Mouse (Mus musculus) MEL (cell line): Measurements from ENCODE around the gene Ninl. TPM values are rescaled to one million over a fixed set of nuclear protein-coding genes. Genes with fewer than 3 reads are reported as not detected.

ENCODE experiments used
- DNase-seq: peaks from one replicate; pipeline ENCODE4 v3.0.0; 2011; ENCODE audit warnings: low read depth, low spot score
- H3K27ac ChIP-seq: 2 replicates; pipeline ENCODE4 v1.5.1; 2012; ENCODE audit warnings: low read depth, mild to moderate bottlenecking, control low read depth, low read length, moderate library complexity; ENCODE audit not compliant: control insufficient read depth
- H3K27me3 ChIP-seq, 2 experiments: fragments of 150-350 bp in 1 of 2; sonication (generic) in 1 of 2; 2 replicates each; pipeline ENCODE4 v1.6.1; 2012; ENCODE audit warnings: low read length in 2 of 2, mild to moderate bottlenecking in 2 of 2, improper control_type of control experiment in 1 of 2, moderate library complexity in 1 of 2; ENCODE audit not compliant: insufficient read depth in 2 of 2, control insufficient read depth in 1 of 2
- H3K36me3 ChIP-seq, 2 experiments: 2 replicates each; pipeline ENCODE4 v1.6.1; 2012 to 2014; ENCODE audit warnings: low read length in 2 of 2, improper control_type of control experiment in 1 of 2, inconsistent platforms in 1 of 2, mild to moderate bottlenecking in 1 of 2; ENCODE audit not compliant: insufficient read depth in 2 of 2, control insufficient read depth in 1 of 2
- H3K4me1 ChIP-seq, 2 experiments: fragments of 150-350 bp in 1 of 2; sonication (generic) in 1 of 2; 2 replicates each; pipeline ENCODE4 v1.6.1; 2012; ENCODE audit warnings: low read length in 2 of 2, improper control_type of control experiment in 1 of 2, mild to moderate bottlenecking in 1 of 2; ENCODE audit not compliant: insufficient read depth in 2 of 2, control insufficient read depth in 1 of 2
- H3K4me3 ChIP-seq, 2 experiments: fragments of 150-350 bp in 1 of 2; sonication (generic) in 1 of 2; 2 replicates each; pipeline ENCODE4 v1.5.1; 2012; ENCODE audit warnings: low read depth in 2 of 2, low read length in 2 of 2, mild to moderate bottlenecking in 2 of 2, moderate library complexity in 2 of 2, control low read depth in 1 of 2, improper control_type of control experiment in 1 of 2; ENCODE audit not compliant: control insufficient read depth in 1 of 2, insufficient read depth in 1 of 2
- H3K79me2 ChIP-seq: 2 replicates; pipeline ENCODE4 v1.6.1; 2012; ENCODE audit warnings: mild to moderate bottlenecking, low read length, moderate library complexity; ENCODE audit not compliant: control insufficient read depth, poor library complexity, insufficient read depth
- H3K9ac ChIP-seq: 2 replicates; pipeline ENCODE4 v1.6.1; 2012; ENCODE audit warnings: low read depth, mild to moderate bottlenecking, control low read depth, low read length, moderate library complexity; ENCODE audit not compliant: control insufficient read depth, poor library complexity, severe bottlenecking
- H3K9me3 ChIP-seq: fragments of 150-350 bp; sonication (generic); replicated peaks from 2 replicates; pipeline ENCODE4 v1.6.1; 2012; ENCODE audit warnings: mild to moderate bottlenecking, low read length, improper control_type of control experiment, moderate library complexity; ENCODE audit not compliant: insufficient read depth
- CHD1 ChIP-seq: IDR thresholded peaks from 2 replicates; pipeline ENCODE4 v1.6.1; 2012; ENCODE audit warnings: low read depth, mild to moderate bottlenecking, inconsistent platforms, low read length, improper control_type of control experiment
- CHD2 ChIP-seq: IDR thresholded peaks from 2 replicates; pipeline ENCODE4 v1.6.1; 2011; ENCODE audit warnings: low read length, improper control_type of control experiment
- CTCF ChIP-seq, 3 experiments: IDR thresholded peaks in 2 of 3; conservative IDR thresholded peaks in 1 of 3; 2 replicates each; pipeline ENCODE4 v1.5.1; 2011 to 2012; ENCODE audit warnings: low read length in 3 of 3, low read depth in 2 of 3, mild to moderate bottlenecking in 2 of 3, improper control_type of control experiment in 1 of 3, inconsistent platforms in 1 of 3, mixed read lengths in 1 of 3, moderate library complexity in 1 of 3; ENCODE audit not compliant: control insufficient read depth in 1 of 3, insufficient read depth in 1 of 3, poor library complexity in 1 of 3, severe bottlenecking in 1 of 3
- ELF1 ChIP-seq: IDR thresholded peaks from 2 replicates; pipeline ENCODE4 v1.6.1; 2014; ENCODE audit warnings: low read depth, mild to moderate bottlenecking, inconsistent platforms, low read length, improper control_type of control experiment, moderate library complexity
- GATA1 ChIP-seq: IDR thresholded peaks from 2 replicates; pipeline ENCODE4 v1.6.1; 2011; ENCODE audit warnings: low read depth, low read length, improper control_type of control experiment
- JUND ChIP-seq: IDR thresholded peaks from 2 replicates; pipeline ENCODE4 v1.6.1; 2011; ENCODE audit warnings: low read depth, mild to moderate bottlenecking, improper control_type of control experiment, low read length
- KAT2A ChIP-seq: conservative IDR thresholded peaks from 2 replicates; pipeline ENCODE4 v1.6.1; 2012; ENCODE audit warnings: low read depth, low read length, improper control_type of control experiment, inconsistent platforms
- MAFK ChIP-seq: IDR thresholded peaks from 2 replicates; pipeline ENCODE4 v1.6.1; 2011; ENCODE audit warnings: low read depth, mild to moderate bottlenecking, low read length, improper control_type of control experiment, borderline replicate concordance
- MAX ChIP-seq: IDR thresholded peaks from 2 replicates; pipeline ENCODE4 v1.6.1; 2011; ENCODE audit warnings: low read length, improper control_type of control experiment
- MXI1 ChIP-seq: IDR thresholded peaks from 2 replicates; pipeline ENCODE4 v1.6.1; 2011; ENCODE audit warnings: mild to moderate bottlenecking, low read depth, low read length, improper control_type of control experiment
- POLR2AphosphoS2 ChIP-seq: IDR thresholded peaks from 2 replicates; pipeline ENCODE4 v1.6.1; 2011; ENCODE audit warnings: low read length, improper control_type of control experiment
- POLR2AphosphoS5 ChIP-seq: IDR thresholded peaks from 2 replicates; pipeline ENCODE4 v1.6.1; 2012; ENCODE audit warnings: low read depth, borderline replicate concordance, mild to moderate bottlenecking, inconsistent platforms, low read length, moderate library complexity, mixed read lengths
- RCOR1 ChIP-seq: IDR thresholded peaks from 2 replicates; pipeline ENCODE4 v1.6.1; 2012; ENCODE audit warnings: low read depth, mild to moderate bottlenecking, inconsistent platforms, low read length, improper control_type of control experiment
- SMC3 ChIP-seq: IDR thresholded peaks from 2 replicates; pipeline ENCODE4 v1.6.1; 2011; ENCODE audit warnings: low read depth, low read length, improper control_type of control experiment
- TCF12 ChIP-seq: IDR thresholded peaks from 2 replicates; pipeline ENCODE4 v1.6.1; 2014; ENCODE audit warnings: low read depth, mild to moderate bottlenecking, inconsistent platforms, low read length, improper control_type of control experiment, moderate library complexity
- USF2 ChIP-seq, 2 experiments: IDR thresholded peaks; 2 replicates each; pipeline ENCODE4 v1.6.1; 2011 to 2012; ENCODE audit warnings: improper control_type of control experiment in 2 of 2, low read length in 2 of 2, borderline replicate concordance in 1 of 2, inconsistent platforms in 1 of 2, low read depth in 1 of 2, mild to moderate bottlenecking in 1 of 2; ENCODE audit not compliant: insufficient read depth in 1 of 2
- ZC3H11A ChIP-seq: IDR thresholded peaks from 2 replicates; pipeline ENCODE4 v1.6.1; 2012; ENCODE audit warnings: low read depth, mild to moderate bottlenecking, inconsistent platforms, low read length, improper control_type of control experiment
- ZMIZ1 ChIP-seq: IDR thresholded peaks from 2 replicates; pipeline ENCODE4 v1.6.1; 2012; ENCODE audit warnings: low read depth, mild to moderate bottlenecking, inconsistent platforms, low read length, improper control_type of control experiment, moderate library complexity
- polyA plus RNA-seq, 2 experiments: library from polyadenylated mRNA; stranded (reverse) in 1 of 2; unstranded in 1 of 2; fragments of >175 nt in 1 of 2; fragments of >200 nt in 1 of 2; gene quantifications; 2 replicates each; pipeline versions ENCODE4 v1.2.1 to v1.2.4; 2012; ENCODE audit warnings: low replicate concordance in 2 of 2, low read depth in 1 of 2; ENCODE audit not compliant: insufficient read length in 2 of 2, insufficient read depth in 1 of 2, missing spikeins in 1 of 2
- total RNA-seq: library from RNA; depleted of rRNA; stranded (reverse); fragments of 300-350 nt; gene quantifications from 2 replicates; pipeline ENCODE4 v1.2.3, GENCODE M21; 2012

The Ninl gene
- total and polyA plus RNA-seq, 3 experiments = 9.8 to 16.8 TPM; not detected in 1

DNA sequence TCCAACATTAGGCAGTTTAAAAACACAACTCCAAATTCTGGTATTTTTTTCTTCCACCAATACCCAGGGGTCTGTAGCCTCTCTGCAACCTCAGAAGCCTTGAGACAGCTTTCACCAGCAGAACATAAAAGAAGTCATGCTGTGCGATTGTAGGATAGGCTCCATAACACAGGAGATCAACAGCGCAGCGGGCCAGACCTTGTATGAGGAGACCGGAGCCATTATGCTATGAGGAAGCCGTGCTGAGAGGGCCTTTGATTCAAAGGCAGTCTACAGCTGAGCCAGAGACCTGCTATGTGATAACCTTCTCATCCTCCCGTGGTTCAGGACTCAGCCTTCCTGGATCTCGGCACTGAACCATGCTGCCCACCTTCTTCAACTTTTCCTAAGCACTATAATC, 67.3 kb downstream of the Ninl start:
- no peak for DNase-seq
- Histone ChIP-seq H3K36me3 (peaks cover 0 to 4% of the 10 kb centered on the region in 2 experiments; a peak in 2 of 4 replicates), H3K9ac (no peak overlapping the region), H3K79me2 (no peaks in the 10 kb centered on the region), H3K4me3 (no peak overlapping the region), H3K9me3 (no peaks in the 10 kb centered on the region), H3K27ac (no peak overlapping the region), H3K27me3 (no peaks in the 10 kb centered on the region), H3K4me1 (peaks cover 0 to 2% of the 10 kb centered on the region in 2 experiments; a peak in 1 of 4 replicates)
- TF ChIP-seq ZC3H11A (no peak), POLR2AphosphoS2 (no peak), MAFK (no peak), ZMIZ1 (no peak)

DNA sequence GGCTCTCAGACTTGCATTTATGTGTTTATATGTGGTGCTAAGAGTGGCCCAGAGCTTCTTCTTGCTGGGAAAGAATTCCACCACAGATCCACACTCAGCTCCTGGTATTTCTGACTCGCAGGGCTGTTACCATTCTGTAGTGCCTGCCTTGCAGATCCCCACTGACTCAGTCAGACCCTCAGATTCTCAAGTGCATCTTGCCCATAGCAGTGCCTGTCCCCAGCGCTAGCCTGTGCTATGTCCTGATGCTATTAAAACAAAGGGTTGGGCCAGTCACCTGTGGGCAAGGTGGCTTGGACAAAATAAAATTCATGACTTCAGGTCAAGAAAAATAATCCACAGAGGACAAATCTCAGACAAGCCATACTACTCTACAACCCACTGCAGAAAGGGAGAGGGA, 70.0 kb downstream of the Ninl start:
- H3K36me3 ChIP-seq = no peaks in the 10 kb centered on the region; a peak in 1 of 4 replicates
- no peak overlapping the region for H3K4me3 ChIP-seq
- no peaks in the 10 kb centered on the region for H3K4me1 ChIP-seq
- no peak for DNase-seq
- no peaks in the 10 kb centered on the region for H3K27me3 ChIP-seq
- H3K9ac ChIP-seq = no peak overlapping the region
- no peaks in the 10 kb centered on the region for H3K79me2 ChIP-seq
- TF ChIP-seq CHD1 (no peak), CHD2 (no peak), MAX (no peak), USF2 (IDR thresholded peaks at IDR 0.05; ENCODE audit: borderline replicate concordance in 1 of 2, insufficient read depth in 1 of 2, low read depth in 1 of 2, low read length in 2 of 2) (no peak), KAT2A (no peak), RCOR1 (no peak), POLR2AphosphoS5 (no peak), JUND (no peak), ELF1 (no peak), TCF12 (no peak), MXI1 (no peak), GATA1 (no peak), CTCF (IDR thresholded peaks at IDR 0.05 in 2 of 3, conservative IDR thresholded peaks at IDR 0.05 in 1 of 3; ENCODE audit: control insufficient read depth in 1 of 3, insufficient read depth in 1 of 3, low read depth in 2 of 3, low read length in 3 of 3, poor library complexity in 1 of 3, severe bottlenecking in 1 of 3) (no peak), SMC3 (no peak)
- H3K27ac ChIP-seq = no peak overlapping the region
- H3K9me3 ChIP-seq = no peaks in the 10 kb centered on the region
